Mouse (Mus musculus) CH12F3 (cell line): ENCODE results near the gene Actn4.
"Not testable (repeated sequence)": the region's sequence is repeated elsewhere in the genome, so short reads cannot be mapped to it uniquely, and the experiment has no call there.

Source experiments
- in situ Hi-C: fragments of 300-500 bp; cut with MboI; formaldehyde crosslinking; loops from 2 replicates; pipeline ENCODE4 v1.14.3; 2020; ENCODE audit warnings: low sequenced_read_pairs

Gene Actn4

GRCm38 (mm10) chr7:28971029-28971428 is 8.9 kb upstream of the Actn4 start:
- in situ Hi-C loops: no loop called here

- in situ Hi-C loops: no loop called here
These were observed 7.7 kb upstream of the Actn4 start for GRCm38 (mm10) chr7:28969672-28970394.

- in situ Hi-C loops: no loop called here
These were observed 7.1 kb upstream of the Actn4 start for GRCm38 (mm10) chr7:28969271-28969670.

- in situ Hi-C loops: not testable (repeated sequence)
These were observed 6.0 kb upstream of the Actn4 start for GRCm38 (mm10) chr7:28968120-28968519.

- in situ Hi-C loops: no loop called here
These were observed 4.8 kb upstream of the Actn4 start for GRCm38 (mm10) chr7:28966751-28967505.

- in situ Hi-C loops: no loop called here
These were observed 4.0 kb upstream of the Actn4 start for GRCm38 (mm10) chr7:28966181-28966580.

- in situ Hi-C loops: no loop called here
These were observed 3.3 kb upstream of the Actn4 start for GRCm38 (mm10) chr7:28965346-28965840.

GRCm38 (mm10) chr7:28963399-28963923 is 1.3 kb upstream of the Actn4 start:
- in situ Hi-C loops: no loop called here

- in situ Hi-C loops: no loop called here
These were observed 585 bp downstream of the Actn4 start for GRCm38 (mm10) chr7:28961584-28961926.

GRCm38 (mm10) chr7:28960354-28961046 is 1.6 kb downstream of the Actn4 start:
- in situ Hi-C loops: no loop called here

- in situ Hi-C loops: no loop called here
These were observed 2.6 kb downstream of the Actn4 start for GRCm38 (mm10) chr7:28959505-28960045.

GRCm38 (mm10) chr7:28958770-28959169 is 3.4 kb downstream of the Actn4 start:
- in situ Hi-C loops: no loop called here

GRCm38 (mm10) chr7:28957997-28958725 is 4.0 kb downstream of the Actn4 start:
- in situ Hi-C loops: no loop called here

GRCm38 (mm10) chr7:28957286-28957685 is 4.9 kb downstream of the Actn4 start:
- in situ Hi-C loops: no loop called here

GRCm38 (mm10) chr7:28956270-28956669 is 5.9 kb downstream of the Actn4 start:
- in situ Hi-C loops: no loop called here

- in situ Hi-C loops: no loop called here
These were observed 6.7 kb downstream of the Actn4 start for GRCm38 (mm10) chr7:28955295-28955897.

- in situ Hi-C loops: no loop called here
These were observed 7.4 kb downstream of the Actn4 start for GRCm38 (mm10) chr7:28954773-28955172.

GRCm38 (mm10) chr7:28953476-28954376 is 8.4 kb downstream of the Actn4 start:
- in situ Hi-C loops: no loop called here

- in situ Hi-C loops: no loop called here
These were observed 9.4 kb downstream of the Actn4 start for GRCm38 (mm10) chr7:28952786-28953185.
